Mouse (Mus musculus): ENCODE results near the gene Sorcs2.

The Sorcs2 gene

GRCm38 (mm10) chr5:36359535-36360243 lies 38.2 kb downstream of the Sorcs2 start:
- DNase-seq (ENCODE audit: low read depth, low spot score) = no peak

GRCm38 (mm10) chr5:36358161-36358560 lies 39.8 kb downstream of the Sorcs2 start:
- DNase-seq (ENCODE audit: low read depth, low spot score) = no peak

DNA sequence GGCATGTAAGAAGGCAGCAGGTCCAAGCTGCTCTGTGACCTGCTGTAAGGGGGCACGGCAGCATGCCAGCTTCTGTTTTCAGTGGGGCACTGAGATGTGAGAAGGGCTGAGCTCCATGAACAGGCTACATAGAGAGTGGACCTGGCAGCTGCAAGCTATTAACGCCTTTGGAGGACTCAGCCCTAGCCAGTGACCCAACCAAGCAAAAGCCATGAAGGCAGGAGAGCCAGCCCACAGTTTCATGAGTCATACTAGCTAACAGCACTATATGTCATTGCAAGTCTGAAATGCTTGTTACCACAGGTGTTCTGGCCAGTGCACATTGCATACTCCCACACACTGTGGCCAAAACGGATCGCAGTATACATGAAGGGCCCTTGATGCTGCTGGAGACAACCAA lies 41.3 kb downstream of the Sorcs2 start:
- DNase-seq (ENCODE audit: low read depth, low spot score) = peak; percentile 82

DNA sequence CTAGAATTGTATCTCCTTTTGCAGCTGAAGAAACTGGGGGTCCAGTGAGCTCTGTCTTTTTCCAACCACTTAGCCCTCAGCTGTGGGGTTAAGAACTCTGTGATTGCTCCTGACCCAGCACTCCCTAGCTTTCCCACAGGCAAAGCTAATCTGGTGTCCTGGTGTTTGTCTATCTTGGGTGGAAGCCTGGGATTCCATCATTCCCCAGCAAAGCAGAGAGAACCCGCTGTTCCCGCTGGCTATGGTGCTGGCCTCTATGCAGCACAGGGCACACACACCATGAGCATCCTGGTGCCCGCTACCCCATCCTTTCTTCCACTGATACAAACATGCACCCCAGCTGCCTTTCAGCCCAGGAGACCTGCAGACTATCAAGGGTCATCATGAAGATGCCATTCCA lies 42.3 kb downstream of the Sorcs2 start:
- no peak for DNase-seq (ENCODE audit: low read depth, low spot score)

GRCm38 (mm10) chr5:36353679-36354078 lies 44.3 kb downstream of the Sorcs2 start:
- peak; percentile 67 for DNase-seq (ENCODE audit: low read depth, low spot score)

DNA sequence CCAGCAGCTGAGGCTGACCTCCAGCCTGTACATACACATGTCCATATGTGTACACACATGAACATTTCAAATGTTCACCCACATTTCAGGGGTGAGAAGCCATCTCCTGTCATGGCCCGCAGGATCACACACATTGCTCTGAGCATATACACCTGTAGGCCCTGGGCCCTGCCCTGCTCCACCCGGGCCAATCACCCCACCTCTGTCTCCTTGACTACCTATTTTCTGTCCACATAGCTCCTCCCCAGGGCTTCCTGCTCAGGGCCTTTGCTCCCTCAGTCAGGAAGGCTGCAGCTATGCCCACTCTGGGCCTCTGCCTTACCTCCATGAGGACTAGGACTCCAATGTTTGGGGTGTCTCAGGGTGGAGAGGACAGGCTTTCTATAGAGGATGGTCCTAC lies 44.7 kb downstream of the Sorcs2 start:
- no peak for DNase-seq (ENCODE audit: low read depth, low spot score)

- no peak for DNase-seq (ENCODE audit: low read depth, low spot score)
Measured at GRCm38 (mm10) chr5:36346698-36347097, 51.2 kb downstream of the Sorcs2 start.

DNA sequence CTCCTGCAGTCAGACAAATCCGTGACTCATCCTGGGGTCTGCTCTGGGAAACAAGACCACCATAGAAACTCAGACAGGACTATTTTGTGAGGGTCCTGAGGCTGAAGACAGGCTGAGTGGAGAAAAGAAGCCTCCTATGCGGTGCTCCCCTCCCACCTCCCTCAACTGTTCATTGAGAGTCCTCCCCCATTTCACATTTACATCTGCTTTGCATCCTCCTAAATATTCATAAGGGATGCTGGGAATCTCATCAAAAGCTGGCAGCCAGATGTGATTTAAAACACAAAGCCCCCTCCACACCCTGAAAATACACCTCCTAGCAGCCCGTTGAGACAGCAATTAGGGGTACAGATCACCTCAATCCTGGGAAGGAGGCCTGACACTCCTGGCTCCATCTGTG lies 58.7 kb downstream of the Sorcs2 start:
- DNase-seq (ENCODE audit: low read depth, low spot score) = no peak

GRCm38 (mm10) chr5:36336252-36336651 lies 61.7 kb downstream of the Sorcs2 start:
- no peak for DNase-seq (ENCODE audit: low read depth, low spot score)

DNA sequence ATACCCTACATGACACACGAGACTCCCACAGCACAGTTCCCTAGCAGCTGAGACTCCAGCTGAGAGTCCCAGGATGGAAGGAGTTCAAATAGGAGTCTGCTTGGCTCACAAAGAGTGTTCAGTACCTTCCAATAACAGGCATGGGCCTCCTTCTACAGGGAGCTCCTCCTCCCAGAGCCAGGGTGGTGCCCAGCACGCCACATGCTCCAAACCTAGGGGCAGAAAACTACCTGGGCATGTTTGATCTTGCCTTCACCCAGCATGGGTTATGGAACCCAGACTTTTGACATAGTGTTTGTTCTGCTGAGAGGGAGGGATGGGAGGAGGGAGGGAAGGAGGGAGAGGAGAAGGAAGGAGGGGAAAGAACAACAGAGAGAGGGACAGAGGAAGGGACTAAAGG lies 62.3 kb downstream of the Sorcs2 start:
- no peak for DNase-seq (ENCODE audit: low read depth, low spot score)

- no peak for DNase-seq (ENCODE audit: low read depth, low spot score)
Measured at GRCm38 (mm10) chr5:36334227-36334626, 63.7 kb downstream of the Sorcs2 start.

DNA sequence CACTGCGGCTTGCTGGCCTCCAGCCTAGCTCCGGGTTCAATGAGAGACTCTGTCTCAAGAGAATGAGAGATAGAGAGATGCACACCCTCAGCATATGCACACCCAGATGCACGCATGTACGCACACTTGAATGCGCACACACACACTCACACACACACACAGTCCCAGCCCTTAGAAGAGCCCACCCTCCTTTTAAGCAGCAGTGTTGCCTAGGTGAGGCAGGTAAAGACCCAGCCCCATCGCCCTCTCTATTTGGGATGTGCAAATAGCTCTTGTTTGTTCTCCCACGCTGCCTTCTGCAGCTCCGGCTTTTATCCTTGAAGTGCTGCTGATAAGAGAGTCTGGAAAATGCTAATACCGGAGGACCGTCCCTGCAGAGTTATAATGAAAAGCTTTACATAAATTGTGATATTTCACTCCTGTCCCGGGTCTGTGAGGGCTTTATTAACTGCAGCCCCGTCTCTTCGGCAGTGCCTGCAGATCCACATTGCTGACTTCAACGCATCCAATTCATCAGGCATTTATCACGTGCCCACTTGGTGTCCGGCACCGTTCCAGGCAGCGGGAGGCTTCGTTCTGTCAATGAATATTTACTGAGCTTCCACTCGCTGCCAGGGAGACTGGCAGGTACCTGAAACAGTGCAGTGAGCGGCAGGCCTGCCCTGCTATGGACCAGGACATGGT lies 67.3 kb downstream of the Sorcs2 start:
- DNase-seq (ENCODE audit: low read depth, low spot score) = no peak

GRCm38 (mm10) chr5:36326057-36327010 lies 71.6 kb downstream of the Sorcs2 start:
- peak; percentile 46 for DNase-seq (ENCODE audit: low read depth, low spot score)

DNA sequence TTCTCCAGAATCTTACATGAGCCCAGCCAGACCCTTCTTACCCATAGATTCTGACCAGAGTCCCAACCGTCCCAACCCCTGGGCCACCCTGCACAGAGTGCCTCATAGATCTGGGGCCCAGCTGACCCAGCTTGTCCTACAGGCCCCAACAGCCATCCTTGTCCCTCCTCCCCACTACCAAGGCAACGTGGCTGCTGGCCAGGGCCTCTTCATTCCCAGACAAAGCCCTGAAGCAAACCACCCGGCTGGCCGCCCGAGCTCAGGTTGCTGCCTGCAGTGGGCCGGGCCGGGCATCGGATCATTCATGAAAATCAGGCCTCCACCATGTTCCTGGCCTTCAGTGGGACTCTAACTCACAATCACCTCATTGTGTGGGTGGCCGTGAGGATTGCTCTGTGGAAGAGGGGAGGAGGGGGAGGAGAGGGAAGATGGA lies 73.8 kb downstream of the Sorcs2 start:
- DNase-seq (ENCODE audit: low read depth, low spot score) = peak; percentile 29

GRCm38 (mm10) chr5:36323526-36323925 lies 74.4 kb downstream of the Sorcs2 start:
- peak; percentile 86 for DNase-seq (ENCODE audit: low read depth, low spot score)

- DNase-seq (ENCODE audit: low read depth, low spot score) = peak; percentile 11
Measured at GRCm38 (mm10) chr5:36321581-36321980, 76.4 kb downstream of the Sorcs2 start.

DNA sequence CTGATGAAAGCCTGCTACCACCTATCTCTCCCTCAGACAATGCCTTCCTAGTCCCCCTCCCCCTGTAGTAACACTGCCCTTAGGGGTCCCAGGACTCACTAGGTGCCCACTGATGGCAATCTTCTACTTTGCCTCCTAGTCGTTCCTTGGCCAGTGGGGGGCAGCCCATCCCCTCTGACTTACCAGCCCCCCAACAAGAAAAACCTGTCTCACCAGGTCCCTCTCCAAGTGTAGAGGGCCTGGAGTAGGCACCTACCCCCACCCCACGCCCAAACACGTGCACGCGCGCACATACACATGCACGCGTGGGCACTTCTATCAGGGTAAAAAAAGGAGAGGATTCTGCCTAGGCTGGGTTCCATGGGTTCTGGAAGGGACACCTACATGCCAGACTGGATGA lies 77.3 kb downstream of the Sorcs2 start:
- DNase-seq (ENCODE audit: low read depth, low spot score) = no peak

DNA sequence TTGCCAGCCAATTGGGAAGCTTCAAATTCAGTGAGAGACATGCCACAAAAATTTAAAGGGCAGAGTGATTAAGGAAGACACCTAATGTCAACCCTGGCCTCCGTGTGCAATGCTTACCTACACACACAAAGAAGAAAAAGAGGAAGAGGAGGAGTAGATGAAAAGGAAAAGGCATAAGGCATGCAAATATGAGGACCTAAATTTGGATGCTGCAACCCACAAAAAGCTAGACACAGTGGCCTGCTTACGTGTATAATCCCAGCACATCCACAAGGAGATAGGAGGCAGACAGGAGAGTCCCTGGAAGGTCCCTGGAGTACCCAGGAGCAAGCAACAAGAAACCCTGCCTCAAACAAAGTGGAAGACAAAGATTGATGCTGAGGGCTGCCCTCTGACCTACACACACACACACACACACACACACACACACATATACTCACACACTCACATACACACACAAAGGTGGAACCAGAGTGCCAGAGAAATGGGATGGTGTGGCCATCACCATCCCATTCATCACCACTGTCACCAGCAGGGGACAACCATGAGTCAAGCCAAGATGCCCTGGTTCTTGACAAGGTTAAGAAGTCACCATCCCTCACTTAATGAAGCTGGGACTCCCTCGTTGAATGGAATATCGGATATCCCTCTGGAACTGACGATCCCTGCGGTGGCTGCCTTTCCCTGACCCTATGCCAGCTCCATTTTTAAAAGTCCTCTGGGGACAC lies 80.1 kb downstream of the Sorcs2 start:
- DNase-seq (ENCODE audit: low read depth, low spot score) = no peak

DNA sequence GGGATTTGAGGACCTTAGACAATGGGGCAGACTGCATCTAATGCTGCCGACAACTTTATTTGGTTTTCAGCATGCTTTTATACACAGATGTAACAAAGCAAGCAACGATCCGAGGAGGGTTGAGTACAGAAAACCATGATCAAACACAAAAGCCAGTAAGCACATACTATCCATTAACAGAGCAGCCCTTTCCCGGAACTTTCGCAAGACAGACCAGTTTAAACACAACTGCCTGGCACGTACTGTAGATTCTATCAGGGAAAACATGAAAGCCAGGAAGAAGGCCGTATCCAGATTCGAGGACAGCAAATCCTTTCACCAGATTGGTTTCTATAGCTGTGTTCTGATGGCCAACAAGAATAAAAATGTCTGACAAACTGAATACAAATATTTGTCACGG lies 82.8 kb downstream of the Sorcs2 start:
- DNase-seq (ENCODE audit: low read depth, low spot score) = no peak

- DNase-seq (ENCODE audit: low read depth, low spot score) = peak; percentile 56
Measured at GRCm38 (mm10) chr5:36313353-36314079, 84.4 kb downstream of the Sorcs2 start.

GRCm38 (mm10) chr5:36312926-36313325 lies 85.0 kb downstream of the Sorcs2 start:
- DNase-seq (ENCODE audit: low read depth, low spot score) = no peak

All from 3T3-L1 (cell line).